Comparison of ENCODE assay signal across 13 mouse cellular contexts in the genomic region with DNA sequence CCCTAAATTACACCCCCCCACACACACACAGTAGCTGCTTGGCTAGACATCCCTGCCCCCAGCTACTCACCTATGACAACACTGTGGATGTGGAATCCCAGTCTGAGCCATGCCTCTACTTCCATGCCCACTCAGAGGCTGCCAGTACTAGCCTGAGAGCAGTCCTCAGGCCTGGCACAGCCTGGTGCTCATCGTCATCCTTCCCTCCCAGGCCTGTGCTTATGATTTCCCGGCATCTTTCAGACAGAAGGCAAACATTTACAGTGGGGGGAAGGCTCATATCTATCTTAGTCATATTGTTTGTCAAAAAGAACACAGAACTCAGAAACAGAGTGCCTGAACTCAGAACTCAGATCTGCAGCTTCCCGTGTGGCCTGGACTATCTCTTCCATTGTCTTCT. TPM values are rescaled to one million over a fixed set of nuclear protein-coding genes. Genes with fewer than 3 reads are reported as not detected.
DNase-seq lines count a peak whose midpoint lies in the region; ATAC-seq and TF ChIP-seq lines count a peak whose summit lies in the region.
"Had no signal": no experiment of that assay in that cellular context is flagged by ENCODE, and none has a peak within 500 bp of the region (broad histone marks: within the 10 kb centered on the region; RNA-seq: fewer than 3 reads in every experiment).

No protein-coding gene starts in this region.

- H3K4me1 ChIP-seq in hindbrain, embryonic 13.5 days (replicated peaks): no peaks in the 10 kb centered on the region
- no peaks in the 10 kb centered on the region for H3K4me1 ChIP-seq in hindbrain, embryonic 16.5 days (ENCODE audit: control insufficient read depth, insufficient read depth, low read depth, low read length)
- H3K4me1 ChIP-seq in lung, embryonic 14.5 days (ENCODE audit: insufficient read depth): no peaks in the 10 kb centered on the region
- peaks cover 13% of the 10 kb centered on the region for H3K4me1 ChIP-seq in limb, embryonic 13.5 days
- 0 out of 2 replicates have a peak, but pooled peaks cover 3% of the 10 kb centered on the region for H3K4me1 ChIP-seq in stomach, embryonic 14.5 days (ENCODE audit: control insufficient read depth, insufficient read depth, low read length)
- H3K4me1 ChIP-seq in kidney, adult 2 months (ENCODE audit: control insufficient read depth, insufficient read depth, low read length): no peaks in the 10 kb centered on the region
- H3K4me1 ChIP-seq: embryonic facial prominence, embryonic 12.5 days; midbrain, embryonic 12.5 days had no signal

- WGBS in hindbrain, embryonic 13.5 days: 84% methylated on average over 3 of the region's 3 CpGs
- 82% methylated on average over 3 of the region's 3 CpGs for WGBS in hindbrain, embryonic 16.5 days
- WGBS in lung, embryonic 14.5 days: 41% methylated on average over 3 of the region's 3 CpGs
- 90% methylated on average over 3 of the region's 3 CpGs for WGBS in limb, embryonic 13.5 days
- WGBS in stomach, embryonic 14.5 days: 38% methylated on average over 3 of the region's 3 CpGs
- 90% methylated on average over 3 of the region's 3 CpGs for WGBS in kidney, adult 2 months

- no peak overlapping the region for H3K9ac ChIP-seq in hindbrain, embryonic 13.5 days
- H3K9ac ChIP-seq in hindbrain, embryonic 16.5 days (ENCODE audit: low read depth, low read length): no peak overlapping the region
- H3K9ac ChIP-seq in lung, embryonic 14.5 days: no peak overlapping the region
- no peak overlapping the region for H3K9ac ChIP-seq in limb, embryonic 13.5 days
- H3K9ac ChIP-seq in stomach, embryonic 14.5 days (replicated peaks; ENCODE audit: low read depth, low read length): no peak overlapping the region
- H3K9ac ChIP-seq: embryonic facial prominence, embryonic 12.5 days; forebrain, embryonic 12.5 days; midbrain, embryonic 12.5 days had no signal

- H3K9me3 ChIP-seq in hindbrain, embryonic 13.5 days: no peaks in the 10 kb centered on the region
- no peaks in the 10 kb centered on the region for H3K9me3 ChIP-seq in hindbrain, embryonic 16.5 days (ENCODE audit: control insufficient read depth, low read length)
- no peaks in the 10 kb centered on the region for H3K9me3 ChIP-seq in lung, embryonic 14.5 days (ENCODE audit: low read depth, low read length)
- no peaks in the 10 kb centered on the region for H3K9me3 ChIP-seq in limb, embryonic 13.5 days
- H3K9me3 ChIP-seq in stomach, embryonic 14.5 days (ENCODE audit: control insufficient read depth, low read depth, low read length): no peaks in the 10 kb centered on the region
- H3K9me3 ChIP-seq: embryonic facial prominence, embryonic 12.5 days; forebrain, embryonic 12.5 days; G1E; midbrain, embryonic 12.5 days had no signal

- no peak overlapping the region for H3K4me3 ChIP-seq in hindbrain, embryonic 13.5 days
- H3K4me3 ChIP-seq in hindbrain, embryonic 16.5 days (ENCODE audit: low read length): no peak overlapping the region
- no peak overlapping the region for H3K4me3 ChIP-seq in lung, embryonic 14.5 days (ENCODE audit: low read depth, low read length)
- H3K4me3 ChIP-seq in limb, embryonic 13.5 days: no peak overlapping the region
- H3K4me3 ChIP-seq in stomach, embryonic 14.5 days (ENCODE audit: low read depth, low read length): no peak overlapping the region
- no peak overlapping the region for H3K4me3 ChIP-seq in kidney, adult 2 months (ENCODE audit: insufficient read depth, low read depth, low read length)
- H3K4me3 ChIP-seq: embryonic facial prominence, embryonic 12.5 days; forebrain, embryonic 12.5 days; midbrain, embryonic 12.5 days had no signal

- no peak for DNase-seq in lung, embryonic 14.5 days
- no peak for DNase-seq in lung, postnatal 10 days
- no peak for DNase-seq in kidney, adult 2 months
- DNase-seq: adrenal gland, adult 8-10 months; kidney, adult 8-10 months had no signal

- no peak overlapping the region for H3K4me2 ChIP-seq in hindbrain, embryonic 13.5 days
- H3K4me2 ChIP-seq in hindbrain, embryonic 16.5 days (ENCODE audit: low read length): no peak overlapping the region
- no peak overlapping the region for H3K4me2 ChIP-seq in lung, embryonic 14.5 days
- H3K4me2 ChIP-seq in limb, embryonic 13.5 days (replicated peaks): no peak overlapping the region
- no peak overlapping the region for H3K4me2 ChIP-seq in stomach, embryonic 14.5 days (replicated peaks; ENCODE audit: low read depth, low read length)
- H3K4me2 ChIP-seq: embryonic facial prominence, embryonic 12.5 days; forebrain, embryonic 12.5 days; midbrain, embryonic 12.5 days had no signal

- peak overlapping the region; percentile 44; the same call in 1 of the 2 replicates for H3K27ac ChIP-seq in hindbrain, embryonic 13.5 days
- H3K27ac ChIP-seq in hindbrain, embryonic 16.5 days (ENCODE audit: low read depth, low read length): no peak overlapping the region
- H3K27ac ChIP-seq in lung, embryonic 14.5 days (ENCODE audit: low read depth): 0 out of 2 replicates have a peak overlapping the region, but pooled peaks have one; percentile 5
- peak overlapping the region; percentile 1; the same call in 1 of the 2 replicates for H3K27ac ChIP-seq in limb, embryonic 13.5 days
- H3K27ac ChIP-seq in stomach, embryonic 14.5 days (ENCODE audit: low read length): peak overlapping the region; percentile 66; the same call in 1 of the 2 replicates
- H3K27ac ChIP-seq in kidney, adult 2 months (ENCODE audit: insufficient read depth, low read depth, low read length): no peak overlapping the region
- H3K27ac ChIP-seq: embryonic facial prominence, embryonic 12.5 days; forebrain, embryonic 12.5 days; midbrain, embryonic 12.5 days had no signal

- no peaks in the 10 kb centered on the region for H3K27me3 ChIP-seq in hindbrain, embryonic 13.5 days
- no peaks in the 10 kb centered on the region for H3K27me3 ChIP-seq in hindbrain, embryonic 16.5 days (replicated peaks; ENCODE audit: control insufficient read depth, insufficient read depth, low read length)
- no peaks in the 10 kb centered on the region for H3K27me3 ChIP-seq in lung, embryonic 14.5 days (ENCODE audit: insufficient read depth, low read length)
- H3K27me3 ChIP-seq in limb, embryonic 13.5 days: no peaks in the 10 kb centered on the region
- H3K27me3 ChIP-seq in stomach, embryonic 14.5 days (ENCODE audit: control insufficient read depth, insufficient read depth, low read length): no peaks in the 10 kb centered on the region
- H3K27me3 ChIP-seq in kidney, adult 2 months (replicated peaks; ENCODE audit: control insufficient read depth, insufficient read depth, low read length): no peaks in the 10 kb centered on the region
- H3K27me3 ChIP-seq: embryonic facial prominence, embryonic 12.5 days; forebrain, embryonic 12.5 days; midbrain, embryonic 12.5 days had no signal

- TF ChIP-seq POLR2A in kidney, adult 2 months (IDR thresholded peaks at IDR 0.05; ENCODE audit: low read depth, low read length): no peak

- ATAC-seq in hindbrain, embryonic 13.5 days (ENCODE audit: low FRiP score): no peak
- no peak for ATAC-seq in hindbrain, embryonic 16.5 days
- ATAC-seq in lung, embryonic 14.5 days (ENCODE audit: insufficient read depth): no peak
- no peak for ATAC-seq in limb, embryonic 13.5 days (ENCODE audit: low FRiP score, low read depth)
- no peak; the same call in 1 of the 2 replicates for ATAC-seq in stomach, embryonic 14.5 days (ENCODE audit: insufficient number of reproducible peaks, insufficient read depth, low FRiP score, low read depth)

- H3K36me3 ChIP-seq in hindbrain, embryonic 13.5 days: no peaks in the 10 kb centered on the region
- no peaks in the 10 kb centered on the region for H3K36me3 ChIP-seq in hindbrain, embryonic 16.5 days (ENCODE audit: control insufficient read depth, insufficient read depth, low read length)
- H3K36me3 ChIP-seq in lung, embryonic 14.5 days (ENCODE audit: insufficient read depth): no peaks in the 10 kb centered on the region
- H3K36me3 ChIP-seq in limb, embryonic 13.5 days: no peaks in the 10 kb centered on the region
- H3K36me3 ChIP-seq in stomach, embryonic 14.5 days (ENCODE audit: control insufficient read depth, insufficient read depth, low read length): no peaks in the 10 kb centered on the region
- no peaks in the 10 kb centered on the region for H3K36me3 ChIP-seq in kidney, adult 2 months (ENCODE audit: control insufficient read depth, insufficient read depth, low read length)
- H3K36me3 ChIP-seq: embryonic facial prominence, embryonic 12.5 days; forebrain, embryonic 12.5 days; G1E; midbrain, embryonic 12.5 days had no signal

- TF ChIP-seq CTCF in lung, embryonic 14.5 days (IDR thresholded peaks at IDR 0.05; ENCODE audit: low read depth): no peak
- no peak for TF ChIP-seq CTCF in kidney, adult 2 months (conservative IDR thresholded peaks at IDR 0.05; ENCODE audit: insufficient read depth, insufficient read length, low read depth, low read length)

RNA-seq across cellular contexts. Expression of gene Zfp706, which starts 23.4 kb away (rescaled TPM):
- polyA plus RNA-seq in hindbrain, embryonic 13.5 days (2015; fragmentation: Nextera tagmentation; extraction: Ambion mirVana): 446 and 459 TPM in 2 replicates
- polyA plus RNA-seq in hindbrain, embryonic 16.5 days (2015; fragmentation: Nextera tagmentation; extraction: Ambion mirVana): 433 and 435 TPM in 2 replicates
- polyA plus RNA-seq in lung, embryonic 14.5 days (2014; fragmentation: Nextera tagmentation; extraction: Ambion mirVana): 417 and 428 TPM in 2 replicates
- polyA plus RNA-seq in limb, embryonic 13.5 days (2015; fragmentation: Nextera tagmentation; extraction: Ambion mirVana): 434 and 448 TPM in 2 replicates
- 417 and 432 TPM in 2 replicates for polyA plus RNA-seq in stomach, embryonic 14.5 days (2014; fragmentation: Nextera tagmentation; extraction: Ambion mirVana)
- polyA plus RNA-seq in kidney, adult 2 months (2012; rRNA removed): 63.1 and 82.2 TPM in 2 replicates

Comparison
In these comparisons a context has a peak if more than half of its experiments do, and no peak if none do; other contexts are left out.
1. H3K27ac ChIP-seq: peak in hindbrain, embryonic 13.5 days (single experiment), lung, embryonic 14.5 days (single experiment), limb, embryonic 13.5 days (single experiment) and stomach, embryonic 14.5 days (single experiment); none in hindbrain, embryonic 16.5 days (single experiment) and kidney, adult 2 months (single experiment).